Mouse (Mus musculus) bone marrow, adult 2 months (tissue): ENCODE data around the gene B3gnt2. TPM values are rescaled to one million over a fixed set of nuclear protein-coding genes. Genes with fewer than 3 reads are reported as not detected.
A peak's percentile ranks its signal among the peaks of the same experiment; 100 is the strongest.

Experiments used
- H3K27ac ChIP-seq: fragments of 200-500 bp; 2 replicates; pipeline ENCODE4 v1.5.1; 2012; ENCODE audit warnings: low read depth, mild to moderate bottlenecking, control low read depth, inconsistent platforms, low read length; ENCODE audit not compliant: control insufficient read depth, poor library complexity, insufficient read depth
- H3K4me1 ChIP-seq: fragments of 200-500 bp; 2 replicates; pipeline ENCODE4 v1.6.1; 2011; ENCODE audit warnings: low read length; ENCODE audit not compliant: control insufficient read depth, insufficient read depth
- H3K4me3 ChIP-seq: fragments of 200-500 bp; replicated peaks from 2 replicates; pipeline ENCODE3; 2011; ENCODE audit warnings: mild to moderate bottlenecking, low read depth, low read length, control low read depth; ENCODE audit not compliant: control insufficient read depth
- CTCF ChIP-seq: fragments of 200-500 bp; IDR thresholded peaks from 2 replicates; pipeline ENCODE4 v1.5.1; 2011; ENCODE audit warnings: low read length, control low read depth; ENCODE audit not compliant: control insufficient read depth, insufficient read depth
- POLR2A ChIP-seq: fragments of 200-500 bp; IDR thresholded peaks from 2 replicates; pipeline ENCODE4 v1.6.1; 2011; ENCODE audit warnings: low read depth, mild to moderate bottlenecking, control low read depth, low read length, borderline replicate concordance; ENCODE audit not compliant: control insufficient read depth
- WGBS: fragments of 180-500 bp; shearing (Covaris S2); methylation state at CpG from one replicate; pipeline ENCODE4 v1.1.7; 2018; 5-methylcytosine and 5-hydroxymethylcytosine counted together
- polyA plus RNA-seq: library from polyadenylated mRNA; stranded (reverse); fragments of >200 nt; gene quantifications from 2 replicates; pipeline ENCODE4 v1.2.4, GENCODE M21; 2011; ENCODE audit warnings: low replicate concordance; ENCODE audit not compliant: missing spikeins, insufficient read depth, insufficient read length

Gene B3gnt2
- polyA plus RNA-seq, result 0.54 and 6.2 TPM in 2 replicates

GRCm38 (mm10) chr11:22860335-22861227, at the start of gene B3gnt2:
TSS of gene B3gnt2 (minus strand) at chr11:22860961.
- peak within 1 kb of the TSS; percentile 66 for H3K4me3 ChIP-seq
- peaks cover 4% of the 10 kb centered on the region; the same call in 1 of the 2 replicates for H3K4me1 ChIP-seq
- peak within 1 kb of the TSS; percentile 92 for H3K27ac ChIP-seq
- TF ChIP-seq POLR2A, result 0 out of 2 replicates have a peak, but pooled peaks have one; percentile 36
- TF ChIP-seq CTCF, result no peak
- WGBS, result 9% methylated on average over 41 of the region's 41 CpGs

DNA sequence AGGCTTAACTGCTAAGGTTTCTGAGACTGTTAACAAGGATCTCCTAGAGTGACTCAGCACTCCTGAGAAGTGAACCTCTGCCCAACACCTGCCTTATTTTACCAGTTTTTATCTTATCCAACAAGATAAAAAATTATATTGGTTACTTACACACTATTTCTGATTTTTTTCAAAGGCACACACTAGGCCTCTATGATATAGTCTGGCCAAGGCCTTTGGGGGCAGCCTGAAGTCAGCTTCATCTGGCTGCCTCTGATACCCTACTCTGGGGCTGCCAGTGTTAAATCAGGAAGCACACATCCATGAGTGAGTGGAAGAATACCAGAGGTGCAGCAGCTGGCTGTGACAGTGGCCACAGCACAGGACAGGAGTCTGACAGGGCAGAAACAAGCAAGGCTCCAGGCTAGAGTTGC, 45.7 kb upstream of the B3gnt2 start:
- H3K4me3 ChIP-seq, result no peak overlapping the region
- H3K27ac ChIP-seq, result no peak overlapping the region
- H3K4me1 ChIP-seq, result no peaks in the 10 kb centered on the region; the same call in 1 of the 2 replicates
- TF ChIP-seq POLR2A (no peak), CTCF (no peak)

DNA sequence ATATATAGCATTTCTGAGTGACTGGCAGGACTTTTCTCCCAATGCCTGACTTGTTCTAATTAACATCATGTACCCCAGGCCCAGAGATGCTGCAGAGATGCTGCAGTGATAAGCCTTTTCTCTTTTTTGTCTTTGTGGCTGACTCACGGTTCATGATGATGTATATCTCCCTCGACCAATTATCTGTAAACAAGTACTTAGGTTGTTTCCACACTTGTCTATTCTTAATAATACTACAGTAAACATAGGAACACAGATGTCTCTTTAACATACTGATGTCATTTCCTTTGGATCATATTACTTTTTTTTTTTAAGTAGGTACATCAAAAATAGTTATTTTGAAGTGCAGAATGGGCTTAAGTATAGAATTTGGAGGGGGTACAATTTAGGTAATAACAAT, 42.2 kb upstream of the B3gnt2 start:
- WGBS, result 69% methylated on average over 2 of the region's 2 CpGs
- H3K27ac ChIP-seq, result no peak overlapping the region
- TF ChIP-seq CTCF (no peak), POLR2A (no peak)
- no peak overlapping the region for H3K4me3 ChIP-seq
- no peaks in the 10 kb centered on the region; the same call in 1 of the 2 replicates for H3K4me1 ChIP-seq

DNA sequence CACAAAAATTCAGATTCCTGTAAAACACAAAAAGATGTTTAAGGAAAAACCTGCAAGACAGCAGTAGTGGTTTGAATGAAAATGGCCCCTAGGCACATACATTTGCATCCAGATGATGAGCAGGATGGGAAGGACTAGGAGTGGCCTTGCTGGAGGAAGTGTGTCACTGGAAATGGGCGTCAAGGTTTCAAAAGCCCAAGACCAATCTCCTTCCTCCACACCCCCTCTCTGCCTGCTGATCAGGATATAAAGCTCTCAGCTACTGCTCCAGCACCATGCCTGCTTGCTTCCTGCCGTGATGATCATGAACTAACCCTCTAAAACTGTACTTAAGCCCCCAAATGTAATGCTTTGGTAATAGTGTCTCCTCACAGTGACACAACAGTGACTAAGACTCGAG, 39.3 kb upstream of the B3gnt2 start:
- TF ChIP-seq CTCF (no peak), POLR2A (no peak)
- Histone ChIP-seq H3K4me1 (peaks cover 1% of the 10 kb centered on the region; the same call in 1 of the 2 replicates), H3K4me3 (no peak overlapping the region), H3K27ac (no peak overlapping the region)
- 53% methylated on average over 3 of the region's 3 CpGs for WGBS

DNA sequence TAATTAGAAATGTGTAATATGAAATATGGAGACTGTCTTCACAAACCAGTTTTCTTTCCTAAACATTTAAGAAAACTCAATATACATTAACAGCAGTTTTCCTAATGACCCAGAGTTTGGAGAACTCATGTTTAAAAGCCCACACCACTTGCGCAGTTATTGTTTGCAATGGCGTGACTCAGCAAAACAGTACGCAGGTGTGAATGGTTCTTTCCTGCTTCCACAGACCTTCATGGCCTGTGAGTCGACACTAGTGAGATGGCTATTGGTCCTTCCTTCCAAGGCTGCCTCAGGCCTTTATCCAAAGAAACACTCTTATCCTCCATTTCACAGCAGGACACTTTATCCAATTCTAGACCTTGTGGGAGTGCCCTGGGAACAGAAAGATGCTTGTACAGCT, 36.9 kb upstream of the B3gnt2 start:
- no peak overlapping the region for H3K4me3 ChIP-seq
- H3K27ac ChIP-seq, result no peak overlapping the region
- WGBS, result 58% methylated on average over 4 of the region's 4 CpGs
- H3K4me1 ChIP-seq, result peaks cover 3% of the 10 kb centered on the region; the same call in 1 of the 2 replicates
- no peak for TF ChIP-seq POLR2A
- TF ChIP-seq CTCF, result no peak

DNA sequence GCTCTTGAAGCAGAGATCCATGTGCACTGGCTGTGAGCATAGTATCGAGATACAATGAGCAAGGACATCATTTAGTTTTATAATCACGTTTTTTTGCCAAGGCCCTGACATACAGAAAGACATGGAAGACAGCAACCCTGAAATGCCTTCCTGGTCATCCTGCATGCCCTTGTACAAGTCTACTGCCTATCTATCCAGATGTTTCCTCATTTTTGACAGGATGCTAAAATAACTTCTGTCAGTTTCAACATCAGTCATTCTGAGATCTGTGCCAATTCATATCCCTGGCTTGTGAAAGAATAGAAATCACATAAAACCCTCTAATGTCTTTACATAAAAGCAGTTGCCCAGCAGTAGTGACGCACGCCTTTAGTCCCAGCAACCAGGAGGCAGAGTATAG, 36.4 kb upstream of the B3gnt2 start:
- 46% methylated on average over 4 of the region's 4 CpGs for WGBS
- Histone ChIP-seq H3K4me1 (peaks cover 3% of the 10 kb centered on the region; the same call in 1 of the 2 replicates), H3K27ac (no peak overlapping the region), H3K4me3 (no peak overlapping the region)
- TF ChIP-seq POLR2A (no peak), CTCF (no peak)

GRCm38 (mm10) chr11:22893075-22893474, 32.3 kb upstream of the B3gnt2 start:
- H3K27ac ChIP-seq, result no peak overlapping the region
- H3K4me1 ChIP-seq, result peaks cover 7% of the 10 kb centered on the region; the same call in 1 of the 2 replicates
- WGBS, result 54% methylated on average over 3 of the region's 3 CpGs
- no peak for TF ChIP-seq POLR2A
- TF ChIP-seq CTCF, result no peak
- H3K4me3 ChIP-seq, result no peak overlapping the region

DNA sequence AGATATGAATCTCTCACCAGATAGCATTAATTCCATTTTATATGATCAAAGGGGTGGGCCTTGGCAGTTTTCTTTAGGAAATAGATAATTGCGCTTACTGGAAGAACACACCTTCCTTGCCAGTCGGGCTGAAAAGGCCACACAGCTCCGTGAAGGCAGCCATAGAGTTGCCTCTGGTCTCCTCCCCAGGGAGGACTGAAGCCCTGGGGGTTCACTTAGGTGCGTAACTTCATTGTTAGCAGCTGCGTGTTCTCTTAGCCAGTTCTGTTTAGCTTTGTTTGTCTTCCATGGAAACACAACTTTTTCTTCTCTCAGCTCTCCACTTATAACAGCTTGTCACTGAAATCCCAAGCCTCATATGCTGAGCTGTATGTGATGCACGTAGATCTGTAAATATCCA, 31.7 kb upstream of the B3gnt2 start:
- no peak for TF ChIP-seq CTCF
- TF ChIP-seq POLR2A, result no peak
- no peak overlapping the region for H3K27ac ChIP-seq
- 59% methylated on average over 6 of the region's 6 CpGs for WGBS

More for the DNA sequence above, 31.7 kb upstream of the B3gnt2 start:
- Histone ChIP-seq H3K4me1 (peaks cover 6% of the 10 kb centered on the region; the same call in 1 of the 2 replicates), H3K4me3 (no peak overlapping the region)
